Mouse (Mus musculus): ENCODE results near the gene Hypk. TPM values are rescaled to one million over a fixed set of nuclear protein-coding genes. Genes with fewer than 3 reads are reported as not detected.
A peak's percentile ranks its signal among the peaks of the same experiment; 100 is the strongest.

Gene Hypk
- polyA plus RNA-seq, 1 experiment from 2014 or later = 89.7 TPM

DNA sequence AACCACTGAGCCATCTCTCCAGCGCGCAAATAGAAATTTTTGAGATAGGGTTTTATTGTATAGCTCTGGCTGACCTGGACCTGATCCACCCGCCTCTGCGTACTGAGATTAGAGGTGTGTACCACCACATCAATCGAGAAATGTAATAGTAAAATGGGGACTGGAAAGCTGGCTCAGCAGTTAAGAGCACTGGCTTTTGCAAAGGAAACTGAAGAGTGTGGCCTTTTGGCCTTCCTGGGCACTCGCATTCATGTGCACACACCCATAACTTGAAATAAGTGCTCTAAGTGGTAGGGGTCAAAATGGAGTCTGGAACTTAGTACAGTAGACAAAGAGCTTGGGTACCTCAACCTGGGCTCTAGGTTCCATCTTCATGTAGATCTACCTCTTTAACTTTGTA, 36.7 kb upstream of the Hypk start:
- no peak overlapping the region for H3K27ac ChIP-seq (ENCODE audit: low read length)
- ATAC-seq (ENCODE audit: insufficient number of reproducible peaks, insufficient read depth, low FRiP score, low read depth) = no peak
- no peak overlapping the region for H3K4me3 ChIP-seq (ENCODE audit: low read depth, low read length)
- H3K36me3 ChIP-seq (ENCODE audit: control insufficient read depth, insufficient read depth, low read length) = peaks cover 24% of the 10 kb centered on the region
- no peaks in the 10 kb centered on the region for H3K9me3 ChIP-seq (ENCODE audit: control insufficient read depth, low read depth, low read length)
- no peak overlapping the region for H3K4me2 ChIP-seq (replicated peaks; ENCODE audit: low read depth, low read length)
- peaks cover 21% of the 10 kb centered on the region for H3K4me1 ChIP-seq (ENCODE audit: control insufficient read depth, insufficient read depth, low read length)
- no peak overlapping the region for H3K9ac ChIP-seq (replicated peaks; ENCODE audit: low read depth, low read length)
- no peaks in the 10 kb centered on the region for H3K27me3 ChIP-seq (ENCODE audit: control insufficient read depth, insufficient read depth, low read length)
- WGBS = 82% methylated on average over 6 of the region's 6 CpGs

DNA sequence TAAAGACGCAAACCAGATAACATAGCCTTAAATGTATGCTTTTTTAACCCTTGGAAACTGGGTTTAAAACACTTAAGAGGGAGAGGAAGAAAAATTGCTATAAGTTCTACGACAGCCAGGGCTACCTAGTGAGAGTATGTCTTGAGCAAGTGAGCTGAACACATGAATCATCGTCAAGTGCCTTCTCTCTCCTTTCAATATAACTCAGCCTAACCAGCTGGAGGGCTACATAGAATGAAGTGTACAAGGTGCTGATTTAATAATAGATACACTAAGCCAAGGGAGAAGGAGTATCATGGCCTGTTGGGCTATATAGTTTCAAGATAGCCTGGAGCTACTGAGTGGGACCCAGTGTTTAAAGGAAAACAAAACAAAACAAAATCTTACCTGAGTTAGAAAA, 34.6 kb upstream of the Hypk start:
- Histone ChIP-seq H3K36me3 (ENCODE audit: control insufficient read depth, insufficient read depth, low read length) (peaks cover 44% of the 10 kb centered on the region), H3K4me2 (replicated peaks; ENCODE audit: low read depth, low read length) (no peak overlapping the region)

DNA sequence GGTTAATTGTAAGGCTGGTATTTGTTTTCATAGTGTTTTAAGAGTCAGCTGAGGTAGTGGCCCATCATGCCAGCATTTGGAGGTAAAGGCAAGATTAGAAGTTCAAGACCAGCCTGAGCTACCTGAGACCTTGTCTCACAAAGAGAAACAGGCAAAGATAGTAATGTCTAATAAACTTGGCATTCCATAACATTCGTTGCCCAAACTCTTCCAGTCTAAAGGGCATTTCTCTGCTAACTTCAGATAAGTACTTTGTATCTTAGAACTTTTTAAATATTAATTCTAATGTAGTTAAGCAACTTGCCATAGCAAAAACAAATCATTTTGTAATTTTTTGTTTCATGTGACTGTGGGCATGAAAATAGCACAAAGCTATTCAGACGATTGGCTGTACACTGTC, 29.9 kb upstream of the Hypk start:
- H3K9me3 ChIP-seq (ENCODE audit: control insufficient read depth, low read depth, low read length) = no peaks in the 10 kb centered on the region
- H3K4me1 ChIP-seq (ENCODE audit: control insufficient read depth, insufficient read depth, low read length) = no peaks in the 10 kb centered on the region
- H3K4me3 ChIP-seq (ENCODE audit: low read depth, low read length) = no peak overlapping the region
- WGBS = 97% methylated on average over 2 of the region's 2 CpGs
- no peak overlapping the region for H3K27ac ChIP-seq (ENCODE audit: low read length)
- peaks cover 63% of the 10 kb centered on the region for H3K36me3 ChIP-seq (ENCODE audit: control insufficient read depth, insufficient read depth, low read length)
- no peak for ATAC-seq (ENCODE audit: insufficient number of reproducible peaks, insufficient read depth, low FRiP score, low read depth)
- no peak overlapping the region for H3K9ac ChIP-seq (replicated peaks; ENCODE audit: low read depth, low read length)
- no peak overlapping the region for H3K4me2 ChIP-seq (replicated peaks; ENCODE audit: low read depth, low read length)
- H3K27me3 ChIP-seq (ENCODE audit: control insufficient read depth, insufficient read depth, low read length) = no peaks in the 10 kb centered on the region

More for the DNA sequence above, 34.6 kb upstream of the Hypk start:
- WGBS = 79% methylated on average over 3 of the region's 3 CpGs
- no peaks in the 10 kb centered on the region for H3K27me3 ChIP-seq (ENCODE audit: control insufficient read depth, insufficient read depth, low read length)
- no peak overlapping the region for H3K4me3 ChIP-seq (ENCODE audit: low read depth, low read length)
- no peak overlapping the region for H3K27ac ChIP-seq (ENCODE audit: low read length)
- no peak for ATAC-seq (ENCODE audit: insufficient number of reproducible peaks, insufficient read depth, low FRiP score, low read depth)
- H3K9me3 ChIP-seq (ENCODE audit: control insufficient read depth, low read depth, low read length) = no peaks in the 10 kb centered on the region
- no peak overlapping the region for H3K9ac ChIP-seq (replicated peaks; ENCODE audit: low read depth, low read length)
- peaks cover 18% of the 10 kb centered on the region for H3K4me1 ChIP-seq (ENCODE audit: control insufficient read depth, insufficient read depth, low read length)

DNA sequence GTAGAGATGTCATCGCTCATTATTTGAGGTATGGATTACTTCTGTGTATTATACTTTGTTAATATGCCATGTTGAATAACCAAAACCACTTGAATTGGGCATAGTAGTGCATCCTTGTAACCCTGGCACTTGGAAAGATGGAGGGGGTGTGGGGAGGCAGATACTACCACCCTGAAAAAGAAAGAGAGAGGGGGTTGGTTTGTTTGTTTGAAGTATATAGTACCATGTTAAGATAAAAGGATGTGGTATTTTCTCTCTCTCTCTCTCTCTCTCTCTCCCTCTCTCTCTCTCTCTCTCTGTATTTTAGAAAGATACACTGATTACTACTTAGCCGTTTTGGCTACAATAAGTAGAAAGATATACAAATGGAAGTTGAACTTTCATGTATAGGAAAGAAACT, 27.2 kb upstream of the Hypk start:
- Histone ChIP-seq H3K27me3 (ENCODE audit: control insufficient read depth, insufficient read depth, low read length) (no peaks in the 10 kb centered on the region), H3K9me3 (ENCODE audit: control insufficient read depth, low read depth, low read length) (no peaks in the 10 kb centered on the region), H3K27ac (ENCODE audit: low read length) (no peak overlapping the region), H3K4me1 (ENCODE audit: control insufficient read depth, insufficient read depth, low read length) (no peaks in the 10 kb centered on the region), H3K9ac (replicated peaks; ENCODE audit: low read depth, low read length) (no peak overlapping the region), H3K36me3 (ENCODE audit: control insufficient read depth, insufficient read depth, low read length) (peaks cover 79% of the 10 kb centered on the region), H3K4me3 (ENCODE audit: low read depth, low read length) (no peak overlapping the region), H3K4me2 (replicated peaks; ENCODE audit: low read depth, low read length) (no peak overlapping the region)
- WGBS = 89% methylated on average over 2 of the region's 2 CpGs
- ATAC-seq (ENCODE audit: insufficient number of reproducible peaks, insufficient read depth, low FRiP score, low read depth) = no peak

DNA sequence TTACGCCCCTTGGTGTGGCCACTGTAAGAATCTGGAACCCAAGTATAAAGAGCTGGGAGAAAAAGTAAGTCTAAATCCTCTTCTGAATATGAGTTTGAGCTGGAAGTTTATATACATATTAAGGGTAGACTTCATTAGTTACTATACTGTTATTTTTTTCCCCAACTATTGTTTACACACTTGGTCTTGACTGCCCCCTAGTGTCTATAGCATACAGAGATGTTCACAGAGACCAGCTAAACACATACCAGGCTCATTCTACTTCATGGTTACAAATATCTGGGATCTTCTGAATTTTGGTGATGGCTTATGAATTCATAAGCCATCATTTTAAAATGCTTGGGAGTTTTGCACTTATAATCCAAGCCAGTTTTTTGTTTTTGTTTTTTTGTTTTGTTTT, 18.2 kb upstream of the Hypk start:
- WGBS = 98% methylated on average over 1 of the region's 1 CpGs
- no peak overlapping the region for H3K9ac ChIP-seq (replicated peaks; ENCODE audit: low read depth, low read length)
- no peak overlapping the region for H3K4me3 ChIP-seq (ENCODE audit: low read depth, low read length)
- no peak overlapping the region for H3K27ac ChIP-seq (ENCODE audit: low read length)
- H3K4me1 ChIP-seq (ENCODE audit: control insufficient read depth, insufficient read depth, low read length) = no peaks in the 10 kb centered on the region
- no peak overlapping the region for H3K4me2 ChIP-seq (replicated peaks; ENCODE audit: low read depth, low read length)
- no peaks in the 10 kb centered on the region for H3K9me3 ChIP-seq (ENCODE audit: control insufficient read depth, low read depth, low read length)
- H3K27me3 ChIP-seq (ENCODE audit: control insufficient read depth, insufficient read depth, low read length) = no peaks in the 10 kb centered on the region
- ATAC-seq (ENCODE audit: insufficient number of reproducible peaks, insufficient read depth, low FRiP score, low read depth) = no peak
- peaks cover 85% of the 10 kb centered on the region for H3K36me3 ChIP-seq (ENCODE audit: control insufficient read depth, insufficient read depth, low read length)

DNA sequence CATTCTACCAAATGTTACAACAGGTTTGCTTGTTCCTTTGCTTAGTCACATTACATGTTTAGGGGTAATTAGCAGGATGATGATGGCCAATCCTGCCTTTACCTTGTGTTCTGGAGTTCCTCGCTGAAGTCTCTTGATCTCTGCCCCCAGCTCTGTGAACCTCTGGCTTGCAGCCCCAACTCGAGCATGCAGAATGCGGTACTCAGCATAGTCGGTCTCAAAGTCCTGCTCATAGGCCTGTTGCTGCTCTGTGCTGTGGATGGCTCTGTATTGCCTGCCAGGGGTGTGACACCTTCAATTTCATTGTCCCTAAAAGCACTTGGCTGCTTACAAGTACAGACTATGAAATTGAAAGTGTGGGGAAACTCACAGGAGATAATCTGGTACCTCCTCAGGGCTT, 13.3 kb upstream of the Hypk start:
- H3K27me3 ChIP-seq (ENCODE audit: control insufficient read depth, insufficient read depth, low read length) = 0 out of 2 replicates have a peak, but pooled peaks cover 3% of the 10 kb centered on the region
- no peak overlapping the region for H3K4me3 ChIP-seq (ENCODE audit: low read depth, low read length)
- H3K4me2 ChIP-seq (replicated peaks; ENCODE audit: low read depth, low read length) = no peak overlapping the region
- 75% methylated on average over 4 of the region's 4 CpGs for WGBS
- no peak overlapping the region for H3K27ac ChIP-seq (ENCODE audit: low read length)
- H3K4me1 ChIP-seq (ENCODE audit: control insufficient read depth, insufficient read depth, low read length) = peaks cover 17% of the 10 kb centered on the region; the same call in 1 of the 2 replicates
- no peak overlapping the region for H3K9ac ChIP-seq (replicated peaks; ENCODE audit: low read depth, low read length)
- H3K36me3 ChIP-seq (ENCODE audit: control insufficient read depth, insufficient read depth, low read length) = peaks cover 41% of the 10 kb centered on the region
- no peak for ATAC-seq (ENCODE audit: insufficient number of reproducible peaks, insufficient read depth, low FRiP score, low read depth)
- H3K9me3 ChIP-seq (ENCODE audit: control insufficient read depth, low read depth, low read length) = no peaks in the 10 kb centered on the region

DNA sequence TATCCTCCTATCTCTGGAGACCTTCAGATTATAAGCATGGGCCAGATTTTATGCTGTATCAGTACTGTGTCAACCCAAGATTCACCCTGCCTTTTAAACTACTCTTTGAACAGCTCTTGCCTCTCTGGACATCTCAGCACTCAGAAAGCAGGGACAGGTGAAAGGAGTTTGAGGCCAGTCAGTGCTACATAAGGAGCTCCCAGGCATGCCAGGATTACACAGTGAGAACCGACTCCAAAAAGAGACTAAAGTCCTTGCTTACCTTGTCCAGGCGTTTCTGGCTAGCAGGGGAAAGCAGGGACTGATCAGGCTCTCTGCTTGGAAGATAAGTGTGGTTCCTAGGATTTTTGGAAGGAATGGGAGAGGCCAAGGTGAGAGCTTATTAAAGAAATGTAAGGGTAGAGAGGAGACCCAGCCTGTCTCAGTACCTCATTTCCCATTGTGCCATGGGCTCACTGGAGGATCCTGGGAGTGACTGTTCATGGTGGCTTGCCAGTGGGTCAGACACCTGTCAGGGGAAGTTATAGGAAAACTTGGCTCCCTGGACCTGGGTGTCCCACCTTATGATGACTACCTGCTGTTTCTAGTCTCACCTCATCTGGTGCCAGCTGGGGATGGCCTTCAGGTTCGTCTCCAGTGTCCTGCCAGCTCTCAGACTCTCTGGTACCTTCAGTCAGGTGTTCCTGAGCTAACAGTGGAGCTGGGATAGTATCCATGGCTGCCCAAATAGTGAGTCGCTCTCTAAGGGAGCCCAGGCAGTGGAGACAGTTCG, 12.1 kb upstream of the Hypk start:
- Histone ChIP-seq H3K36me3 (ENCODE audit: control insufficient read depth, insufficient read depth, low read length) (peaks cover 29% of the 10 kb centered on the region), H3K4me2 (replicated peaks; ENCODE audit: low read depth, low read length) (peak overlapping the region; percentile 56; the same call in 1 of the 2 replicates), H3K4me3 (ENCODE audit: low read depth, low read length) (0 out of 2 replicates have a peak overlapping the region, but pooled peaks have one; percentile 33), H3K9me3 (ENCODE audit: control insufficient read depth, low read depth, low read length) (no peaks in the 10 kb centered on the region), H3K27ac (ENCODE audit: low read length) (no peak overlapping the region), H3K4me1 (ENCODE audit: control insufficient read depth, insufficient read depth, low read length) (peaks cover 17% of the 10 kb centered on the region; the same call in 1 of the 2 replicates), H3K9ac (replicated peaks; ENCODE audit: low read depth, low read length) (no peak overlapping the region), H3K27me3 (ENCODE audit: control insufficient read depth, insufficient read depth, low read length) (0 out of 2 replicates have a peak, but pooled peaks cover 3% of the 10 kb centered on the region)
- ATAC-seq (ENCODE audit: insufficient number of reproducible peaks, insufficient read depth, low FRiP score, low read depth) = no peak
- 53% methylated on average over 5 of the region's 5 CpGs for WGBS

DNA sequence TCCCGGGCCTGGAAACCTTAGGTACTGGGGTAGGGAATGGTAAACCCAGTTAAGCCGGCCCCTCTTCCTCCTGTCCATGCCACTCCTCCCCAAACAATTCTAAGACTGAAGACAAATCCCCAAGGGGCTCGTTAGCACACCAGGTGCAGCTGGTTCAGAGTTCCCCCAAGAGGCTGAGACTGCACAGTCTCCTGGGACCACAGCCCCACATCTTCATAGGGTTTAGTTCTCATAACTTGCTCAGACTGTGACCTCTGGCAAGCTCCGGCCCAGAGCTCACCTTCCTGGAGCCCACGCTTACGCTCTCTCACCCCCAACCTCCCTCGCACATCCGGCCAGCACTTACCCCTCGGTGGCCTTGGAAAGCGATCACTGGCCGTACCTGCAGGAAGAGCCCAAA, 11.3 kb upstream of the Hypk start:
- ATAC-seq (ENCODE audit: insufficient number of reproducible peaks, insufficient read depth, low FRiP score, low read depth) = peak; percentile 29
- 7% methylated on average over 11 of the region's 11 CpGs for WGBS
- Histone ChIP-seq H3K27ac (ENCODE audit: low read length) (no peak overlapping the region), H3K9ac (replicated peaks; ENCODE audit: low read depth, low read length) (peak overlapping the region; percentile 28; the same call in 1 of the 2 replicates), H3K4me1 (ENCODE audit: control insufficient read depth, insufficient read depth, low read length) (peaks cover 17% of the 10 kb centered on the region; the same call in 1 of the 2 replicates), H3K27me3 (ENCODE audit: control insufficient read depth, insufficient read depth, low read length) (0 out of 2 replicates have a peak, but pooled peaks cover 3% of the 10 kb centered on the region), H3K36me3 (ENCODE audit: control insufficient read depth, insufficient read depth, low read length) (peaks cover 26% of the 10 kb centered on the region), H3K4me3 (ENCODE audit: low read depth, low read length) (peak overlapping the region; percentile 33), H3K9me3 (ENCODE audit: control insufficient read depth, low read depth, low read length) (no peaks in the 10 kb centered on the region), H3K4me2 (replicated peaks; ENCODE audit: low read depth, low read length) (peak overlapping the region; percentile 56)

All from stomach, embryonic 14.5 days (tissue).